Mouse (Mus musculus) right cerebral cortex, postnatal 14 days (tissue): ENCODE results near the gene Tnfrsf25.

Experiments
- DNase-seq: peaks from one replicate; pipeline ENCODE4 v3.0.0; 2022

Tnfrsf25 gene

DNA sequence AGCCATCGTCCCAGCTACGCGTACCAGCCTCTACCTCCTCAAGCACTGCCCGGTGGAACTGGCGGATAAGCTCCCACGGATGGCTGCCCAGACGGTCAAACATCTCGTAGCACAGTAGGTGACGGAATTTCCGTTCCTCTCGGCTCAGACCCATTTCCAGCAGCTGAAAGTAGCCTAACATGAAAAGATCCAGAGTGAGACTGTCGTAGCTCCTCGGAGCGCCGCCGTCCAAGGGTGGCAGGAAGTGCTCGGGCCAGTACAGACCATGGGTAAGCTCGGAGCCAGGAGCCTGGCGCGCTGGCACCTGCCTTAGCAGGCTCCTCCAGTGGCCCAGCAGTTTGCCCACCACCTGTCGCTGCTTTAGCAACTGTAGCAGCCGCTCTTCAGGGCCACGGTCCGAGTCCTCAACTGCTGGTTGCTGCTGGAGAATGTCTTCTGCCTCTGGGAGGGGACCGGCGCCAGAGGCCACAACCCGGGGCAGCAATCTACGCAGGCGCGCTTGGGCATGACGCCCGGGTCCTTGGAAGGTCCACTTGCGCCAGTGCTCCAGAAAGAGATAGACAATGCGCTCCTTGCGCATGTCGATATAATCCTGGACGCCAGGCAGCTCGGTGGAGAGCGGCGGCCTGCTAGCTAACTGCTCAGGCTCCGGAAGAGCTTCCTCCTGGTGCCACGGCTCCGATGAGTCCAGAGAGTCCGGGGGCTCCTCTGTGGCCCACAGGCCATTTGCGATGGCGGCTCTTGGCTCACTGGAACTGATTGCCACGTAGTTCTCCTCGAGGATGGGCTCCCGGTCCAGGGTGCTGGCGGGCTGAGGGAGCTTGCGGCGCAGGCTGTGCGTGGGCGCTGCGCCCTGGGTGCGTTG lies 9.7 kb downstream of the Tnfrsf25 start:
- no peak for DNase-seq

DNA sequence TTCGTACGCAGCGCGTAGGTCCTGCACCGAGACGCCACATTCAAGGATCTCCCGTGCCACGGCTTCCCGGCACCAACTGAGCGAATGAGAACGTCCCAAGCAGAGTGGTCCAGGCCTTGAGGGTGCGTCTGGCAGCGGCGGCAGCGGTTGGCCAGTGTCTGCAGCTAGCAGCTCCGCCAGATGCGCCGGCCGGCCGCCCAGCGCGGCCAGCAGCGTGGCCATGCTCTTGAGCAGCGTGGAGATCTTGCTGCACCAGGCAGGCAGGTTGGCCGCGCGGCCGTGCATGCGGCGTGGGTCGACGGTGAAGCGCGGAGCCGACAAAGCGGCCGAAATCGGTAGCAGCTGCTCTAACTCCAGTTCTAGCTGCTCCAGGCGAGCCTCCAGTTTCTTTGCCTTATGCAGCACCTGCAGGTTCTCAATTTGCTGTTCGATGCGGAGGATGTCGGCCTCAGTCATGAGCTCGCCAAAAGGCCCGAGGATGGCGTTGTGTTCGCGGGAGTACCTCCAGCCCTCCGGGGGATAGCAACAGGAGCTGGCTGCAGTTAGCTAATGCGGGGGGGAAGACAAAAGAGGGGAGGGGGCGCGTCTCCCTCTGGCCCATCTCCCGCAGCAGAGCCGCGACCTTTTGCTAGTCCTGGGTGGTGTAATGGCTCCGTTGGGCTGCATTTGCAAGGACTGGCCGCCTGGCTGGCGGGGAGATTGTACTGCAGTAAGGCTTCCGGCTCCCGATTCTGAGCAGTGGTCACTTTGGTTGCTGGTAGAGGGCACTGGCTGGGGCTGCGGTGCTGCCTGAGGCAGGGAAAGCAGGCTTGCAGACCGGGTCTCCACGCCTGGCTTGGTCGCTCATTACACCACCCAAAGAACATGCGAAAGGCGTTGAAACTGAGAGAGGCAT lies 10.5 kb downstream of the Tnfrsf25 start:
- DNase-seq, result no peak

DNA sequence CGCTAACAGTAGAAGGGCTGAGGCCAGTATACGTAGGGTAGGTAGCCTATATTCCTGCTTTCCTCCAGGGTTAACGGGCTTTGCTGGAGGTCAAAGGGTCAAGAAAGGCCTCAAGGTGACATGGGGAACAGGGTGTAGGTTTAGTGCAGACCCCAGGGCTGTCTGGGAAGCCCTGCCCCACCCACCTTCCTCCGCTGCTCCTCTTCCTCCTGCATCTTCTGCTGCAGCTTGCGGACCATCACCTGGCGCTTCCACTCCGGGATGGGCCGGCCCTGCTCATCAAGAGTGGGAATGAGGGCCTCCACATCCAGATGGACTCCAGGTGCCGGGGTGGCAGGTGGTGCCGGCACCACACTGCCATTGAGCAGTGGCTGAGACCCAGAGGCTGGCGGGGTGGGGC lies 12.2 kb downstream of the Tnfrsf25 start:
- DNase-seq, result no peak

DNA sequence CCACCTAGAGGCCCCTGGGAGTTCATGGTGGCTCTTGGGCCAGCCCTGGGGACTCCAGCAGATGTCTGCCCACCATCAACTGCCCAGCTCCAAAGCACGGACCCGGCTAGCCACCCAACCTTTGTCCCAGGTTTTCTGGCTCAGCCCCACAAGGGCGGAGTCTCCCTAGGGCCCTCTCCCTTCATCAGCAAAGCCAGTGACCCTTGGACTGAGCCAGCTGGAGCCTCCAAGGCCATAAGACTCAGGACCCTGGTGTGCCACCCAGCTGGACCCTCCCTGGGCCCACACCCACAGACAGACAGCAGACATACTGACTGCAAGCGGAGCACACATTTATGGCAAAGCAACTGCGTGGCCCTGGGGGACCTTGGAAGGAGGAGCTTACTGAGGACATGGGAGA lies 13.1 kb downstream of the Tnfrsf25 start:
- no peak for DNase-seq

DNA sequence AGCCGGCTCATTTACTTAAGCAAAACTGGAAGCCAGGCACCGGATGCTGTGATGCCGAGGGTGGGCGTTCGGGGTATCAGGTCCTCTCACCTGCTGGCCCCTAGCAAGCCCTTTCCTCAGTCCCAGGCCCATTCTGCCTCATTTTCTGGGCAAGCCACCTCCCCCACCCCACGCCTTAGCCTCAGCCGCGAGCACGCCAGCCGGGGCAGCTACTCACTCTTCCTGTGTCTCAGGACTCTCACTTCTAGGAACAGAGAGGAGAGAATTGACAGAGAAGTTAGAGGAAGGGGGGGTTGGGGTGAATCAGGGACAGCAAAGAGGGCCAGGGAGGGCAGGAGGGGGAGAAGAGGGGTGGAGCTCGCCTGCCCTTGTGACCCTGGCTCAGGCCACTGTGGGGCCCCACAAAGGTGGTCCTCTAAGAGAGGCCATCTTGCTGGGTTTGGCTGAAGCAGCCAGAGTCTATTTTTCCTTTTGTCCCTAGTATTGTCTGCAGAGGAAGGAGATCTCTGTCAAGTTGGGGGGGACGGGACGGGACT lies 13.7 kb downstream of the Tnfrsf25 start:
- DNase-seq, result no peak

DNA sequence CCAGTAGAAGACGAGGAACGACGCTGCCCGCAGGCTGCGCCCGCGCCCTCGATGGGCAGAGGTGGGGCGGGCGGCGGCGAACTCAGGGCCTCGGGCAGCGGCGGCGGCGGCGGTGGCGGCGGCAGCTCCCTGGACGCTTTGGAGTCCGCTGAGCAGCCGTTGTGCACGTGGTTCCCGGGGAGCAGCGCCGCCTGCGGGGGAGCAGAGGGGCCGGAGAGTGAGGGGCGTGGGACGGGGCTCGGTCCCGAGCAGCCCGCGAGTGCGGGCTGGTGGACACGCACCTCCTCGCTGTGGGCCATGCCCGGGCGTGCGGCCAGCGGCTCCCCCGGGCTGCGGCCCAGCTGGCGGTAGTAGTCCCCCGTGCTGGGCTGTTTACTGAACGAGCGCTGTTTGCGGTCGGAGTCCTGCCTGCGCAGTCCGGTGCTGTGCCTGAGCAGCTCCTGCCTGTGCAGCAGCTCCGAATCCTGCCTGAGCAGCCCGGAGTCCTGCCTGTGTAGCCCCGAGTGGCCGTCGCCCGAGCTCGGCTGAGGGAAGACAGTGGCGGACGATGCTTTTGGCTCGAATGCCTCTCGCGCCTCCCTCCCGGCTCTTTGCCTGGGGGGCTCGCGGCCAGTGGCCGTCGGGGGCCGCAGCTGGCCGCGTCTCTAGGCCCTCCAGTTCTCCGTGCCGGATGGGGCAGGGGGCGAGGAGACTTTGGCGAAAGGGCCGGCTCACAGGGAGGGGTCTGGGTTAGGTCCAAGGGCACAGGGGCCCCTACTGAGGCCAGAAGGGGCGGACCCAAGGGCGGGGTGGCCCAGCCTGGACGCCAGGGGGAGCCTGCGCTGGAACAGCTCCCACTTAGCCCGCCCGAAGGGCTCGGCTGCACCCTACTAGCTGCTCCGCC lies 15.3 kb downstream of the Tnfrsf25 start:
- DNase-seq, result no peak

DNA sequence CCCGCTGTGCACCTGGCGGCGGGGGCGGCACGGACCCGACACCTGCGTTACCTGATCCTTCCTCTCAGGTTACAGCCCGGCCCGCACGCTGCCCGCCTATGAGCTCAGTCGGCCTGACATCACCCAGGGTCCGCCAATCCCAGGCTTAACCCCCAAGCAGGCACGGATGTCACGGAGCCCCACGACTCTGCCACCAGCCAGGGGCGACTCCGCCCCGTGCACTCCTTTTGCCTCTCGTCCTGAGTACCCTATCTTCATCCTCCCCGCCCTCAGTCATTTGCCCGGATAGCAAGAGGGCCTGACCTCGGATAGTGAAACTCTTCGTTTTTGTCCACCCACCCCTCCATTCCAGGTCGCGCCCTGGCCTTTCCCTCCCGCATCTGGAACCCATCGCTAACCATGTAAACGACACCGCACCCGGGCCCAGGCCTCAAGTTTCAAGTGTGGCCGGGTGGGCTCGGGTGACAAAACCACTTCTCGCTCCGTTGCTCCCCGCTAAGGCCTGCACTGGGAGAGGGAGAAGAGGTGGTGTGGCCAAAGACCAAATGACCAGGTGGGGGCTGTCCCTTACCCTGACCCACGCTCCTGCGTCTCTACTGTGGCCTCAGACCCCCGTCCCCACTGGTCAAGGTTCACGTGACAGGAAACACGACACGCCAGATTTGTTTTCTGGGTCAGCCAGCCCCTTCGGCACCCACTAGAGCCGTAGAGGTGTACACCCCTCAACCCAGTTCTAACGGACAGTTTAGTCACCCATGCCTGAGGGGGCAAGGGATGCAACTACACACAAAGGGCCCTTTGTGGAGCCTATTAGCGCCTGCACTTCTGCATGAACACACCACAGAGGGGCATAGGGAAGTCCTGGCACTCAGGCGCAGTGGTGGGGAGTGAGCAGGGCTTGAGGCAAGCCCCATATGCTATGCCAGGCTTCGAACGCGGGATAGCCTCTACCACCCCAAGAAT lies 16.4 kb downstream of the Tnfrsf25 start:
- DNase-seq, result no peak

DNA sequence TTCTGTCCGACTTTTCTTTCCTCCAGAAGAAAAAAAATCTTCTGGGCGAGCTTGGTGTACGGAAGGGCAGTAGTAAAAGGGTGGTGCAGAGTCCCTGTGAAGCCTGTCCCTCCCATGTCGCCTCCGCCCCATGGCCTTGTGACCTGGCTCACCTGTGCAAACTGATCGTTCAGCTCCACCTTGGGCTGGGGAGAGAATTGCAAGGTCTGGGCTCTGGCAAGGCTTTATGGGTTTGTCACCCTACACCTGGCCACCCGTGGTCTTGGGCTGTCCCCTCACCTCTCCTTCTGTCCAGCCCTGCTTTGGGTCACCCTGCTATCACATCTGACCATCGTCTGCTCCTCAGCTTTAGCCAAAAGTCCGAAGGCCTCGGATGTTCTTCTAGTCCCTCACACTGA lies 17.0 kb downstream of the Tnfrsf25 start:
- DNase-seq, result no peak

DNA sequence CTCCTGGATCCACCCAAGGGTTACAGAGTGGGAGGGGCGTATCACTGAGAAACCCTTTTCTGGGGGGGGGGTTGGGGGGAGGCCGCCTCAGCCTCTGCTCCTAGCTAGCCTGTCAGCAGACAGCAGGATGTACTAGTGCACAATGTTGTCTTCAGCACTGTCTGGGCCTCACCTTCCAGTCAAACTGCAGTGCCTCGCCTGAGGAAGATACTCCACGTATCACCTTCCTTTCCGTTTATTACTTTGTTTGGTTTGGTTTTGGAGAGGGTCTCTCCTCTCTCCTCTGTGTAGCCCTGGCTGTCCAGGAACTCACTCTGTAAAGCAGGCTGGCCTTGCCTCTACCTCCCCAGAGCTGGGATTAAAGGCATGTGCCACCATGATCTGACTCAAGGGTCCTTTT lies 17.5 kb downstream of the Tnfrsf25 start:
- DNase-seq, result no peak

DNA sequence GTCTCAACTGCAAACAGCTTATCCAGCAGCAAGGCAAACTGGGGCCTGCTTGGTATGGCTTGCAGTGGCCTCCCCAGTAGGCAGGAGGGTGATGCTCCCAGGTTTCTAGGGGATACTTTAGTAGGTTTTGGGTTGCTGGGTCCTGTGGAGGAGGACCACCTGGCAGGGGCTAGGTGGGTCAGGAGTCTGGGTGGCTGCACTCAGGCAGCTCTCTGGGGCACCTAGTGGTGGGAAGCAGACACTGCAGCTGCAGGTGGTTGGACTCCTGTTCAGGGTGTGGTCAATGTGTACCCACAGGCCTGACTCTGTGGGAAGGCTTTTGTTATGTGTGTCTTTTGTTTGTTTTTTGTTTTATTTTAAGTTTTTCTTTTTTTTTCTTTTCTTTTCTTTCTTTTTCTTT lies 18.8 kb downstream of the Tnfrsf25 start:
- no peak for DNase-seq

DNA sequence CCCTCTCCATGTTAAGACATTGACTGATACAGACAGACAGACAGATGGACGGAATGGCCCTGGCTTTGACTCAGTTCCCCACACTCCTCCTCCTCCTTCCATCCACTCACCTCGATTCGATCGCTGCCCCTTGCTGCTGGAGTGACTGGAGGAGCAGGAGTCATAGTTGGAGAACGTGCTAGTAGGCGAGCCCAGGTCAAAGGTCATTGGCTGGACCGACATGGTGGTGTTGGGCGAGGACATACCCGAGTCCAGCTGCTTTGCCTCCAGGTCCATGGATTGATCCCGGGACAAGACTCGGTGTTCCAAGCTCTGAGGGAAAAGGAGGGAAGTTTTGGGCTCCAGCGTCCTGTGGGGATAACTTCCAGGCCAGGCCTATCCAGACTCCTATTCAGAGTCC lies 19.6 kb downstream of the Tnfrsf25 start:
- no peak for DNase-seq

DNA sequence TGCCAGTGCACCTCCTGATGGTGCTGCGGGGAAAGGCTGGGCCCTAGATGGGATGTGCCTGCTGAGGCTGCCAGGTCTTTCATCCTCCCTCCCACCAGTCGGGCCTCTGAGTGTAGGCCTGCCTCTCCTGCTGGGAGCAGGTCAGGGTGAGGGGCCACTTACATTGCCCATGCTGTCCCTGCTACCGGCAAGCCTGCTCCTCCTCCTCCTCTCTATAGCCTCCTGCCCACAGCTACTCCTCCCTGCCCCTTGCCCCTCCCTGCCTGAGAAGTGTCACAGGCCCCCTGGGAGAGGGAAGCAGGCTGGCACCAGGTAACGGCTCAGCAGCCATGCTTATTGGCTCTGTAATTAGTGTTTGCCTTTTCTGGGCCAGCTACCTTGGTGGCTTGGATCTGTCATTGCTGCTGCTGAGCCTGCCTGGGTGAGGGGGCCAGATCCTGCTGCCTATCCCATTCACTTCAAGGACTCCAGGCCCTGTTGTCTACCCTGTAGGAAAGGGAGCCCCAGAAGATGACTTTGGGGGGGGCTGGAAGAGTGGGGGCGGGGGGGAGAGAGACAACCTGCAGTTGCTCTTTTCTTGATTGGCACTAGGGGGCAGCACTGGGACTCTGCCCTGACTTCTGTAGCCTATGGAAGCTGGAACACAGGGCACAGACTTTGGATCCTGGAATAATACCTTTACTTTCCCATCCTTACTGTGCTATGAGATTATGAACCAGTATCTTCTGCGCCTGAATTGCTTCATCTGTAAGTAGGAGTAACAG lies 20.6 kb downstream of the Tnfrsf25 start:
- no peak for DNase-seq

DNA sequence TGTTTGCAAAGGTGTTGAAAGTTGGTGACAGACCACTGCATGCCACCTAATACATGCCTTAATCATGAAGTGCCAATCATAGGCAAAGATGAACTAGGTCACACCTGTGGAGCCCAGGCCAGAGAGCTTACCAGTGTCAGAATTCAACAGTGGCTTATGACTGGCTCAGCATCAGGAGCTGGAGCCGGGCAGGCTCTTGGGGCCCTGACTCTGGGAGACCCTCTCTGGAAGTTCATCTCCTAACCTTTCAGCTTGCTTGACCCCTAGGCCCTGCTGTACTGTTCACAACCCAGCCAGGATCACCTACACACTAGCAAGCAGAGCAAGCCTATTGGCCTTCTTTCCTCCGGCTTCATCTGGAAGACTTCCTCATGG lies 21.1 kb downstream of the Tnfrsf25 start:
- no peak for DNase-seq

DNA sequence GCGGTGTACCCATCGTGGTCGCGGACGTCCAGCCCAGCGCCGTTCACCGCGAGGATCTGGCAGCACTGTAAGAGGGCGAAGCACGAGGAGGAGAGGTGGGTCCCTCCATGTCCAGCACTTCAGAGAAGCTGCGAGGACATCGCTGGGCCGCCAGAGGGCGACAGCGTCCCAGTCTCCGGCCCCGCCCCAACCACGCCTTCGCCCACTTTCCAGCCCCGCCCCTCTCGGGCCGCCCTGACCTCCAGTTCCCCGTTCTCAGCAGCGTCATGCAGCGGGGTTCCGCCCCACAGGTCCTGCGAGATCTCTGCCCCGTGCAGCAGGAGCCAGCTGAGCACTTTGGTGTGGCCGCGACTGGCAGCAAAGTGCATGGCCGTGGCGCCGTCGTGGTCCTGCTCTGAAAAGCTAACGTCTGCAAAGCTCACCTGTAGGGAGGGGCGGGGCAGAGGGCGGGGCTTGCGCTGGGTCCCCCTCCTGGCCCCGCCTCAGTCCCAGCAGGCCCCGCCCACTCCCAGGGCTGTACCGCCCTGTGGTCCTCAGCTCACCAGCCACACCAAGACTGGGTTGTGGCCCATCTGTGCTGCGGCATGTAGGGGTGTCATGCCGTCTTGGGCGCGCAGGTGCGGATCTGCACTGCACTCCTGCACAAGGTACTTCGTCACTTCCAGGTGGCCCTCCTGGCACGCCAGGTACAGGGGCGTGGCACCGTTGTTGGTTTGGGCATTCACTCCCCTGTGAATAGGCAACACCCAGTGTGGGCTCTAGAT lies 22.9 kb downstream of the Tnfrsf25 start:
- peak; percentile 76 for DNase-seq

DNA sequence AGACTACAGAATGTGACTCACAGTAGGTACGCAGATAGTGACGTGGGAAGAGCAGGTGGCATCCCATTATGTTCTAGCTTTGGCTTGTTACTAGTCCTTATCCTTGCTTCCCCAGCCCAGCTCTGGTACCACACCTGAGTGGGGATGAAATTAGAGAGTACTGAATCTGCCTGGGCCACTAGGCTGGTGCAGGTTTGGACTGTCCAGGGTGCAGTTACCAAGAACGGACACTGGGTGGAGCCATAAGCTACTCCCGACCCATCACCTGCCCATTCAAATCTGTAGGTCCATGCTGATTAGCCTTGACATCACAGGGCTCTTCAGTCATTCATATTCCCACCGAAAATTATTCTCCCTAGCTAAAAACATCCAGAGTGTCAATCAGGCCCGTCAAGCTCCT lies 24.7 kb downstream of the Tnfrsf25 start:
- no peak for DNase-seq

DNA sequence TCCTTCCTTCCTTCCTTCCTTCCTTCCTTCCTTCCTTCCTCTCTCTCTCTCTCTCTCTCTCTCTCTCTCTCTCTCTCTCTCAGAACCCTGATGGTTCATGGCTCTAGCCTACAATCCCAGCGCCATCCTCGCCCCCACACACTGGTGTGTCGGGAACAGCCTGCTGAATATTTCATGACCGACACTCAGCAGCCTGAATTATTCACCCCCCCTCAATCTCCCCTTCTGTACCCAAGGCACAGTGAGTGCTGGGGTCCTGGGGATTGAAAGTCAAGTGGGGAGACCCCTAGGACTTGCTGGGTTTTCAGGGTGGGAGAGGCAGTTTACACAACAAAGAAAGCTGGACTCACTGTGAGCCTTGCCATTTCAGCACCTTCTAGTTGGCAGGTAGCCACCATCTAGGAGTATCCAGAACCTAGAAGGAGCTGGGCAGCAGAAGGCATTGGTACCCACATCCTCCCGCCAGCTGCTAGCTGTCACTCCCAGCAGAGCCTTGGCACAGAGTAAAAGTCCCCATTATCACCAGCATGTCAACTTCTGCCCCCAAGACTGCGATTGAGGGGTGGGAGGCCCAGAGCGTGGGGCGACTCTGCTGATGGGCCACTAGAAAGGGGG lies 25.9 kb downstream of the Tnfrsf25 start:
- no peak for DNase-seq

DNA sequence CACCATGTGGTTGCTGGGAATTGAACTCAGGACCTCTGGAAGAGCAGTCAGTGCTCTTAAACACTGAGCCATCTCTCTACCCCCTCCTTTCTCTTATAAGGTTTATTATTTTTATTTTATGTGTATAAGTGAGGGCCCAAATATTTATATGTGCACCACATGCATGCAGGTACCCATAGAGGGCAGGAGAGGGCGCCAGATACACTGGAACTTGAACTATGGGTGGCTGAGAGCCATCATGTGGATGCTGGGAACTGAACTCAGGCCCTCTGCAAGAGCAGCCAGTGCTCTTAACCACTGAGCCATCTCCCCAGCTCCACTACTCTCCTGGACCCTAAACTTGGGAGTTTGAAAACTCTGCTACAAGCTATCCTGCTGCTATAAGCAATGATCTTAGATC lies 27.9 kb downstream of the Tnfrsf25 start:
- DNase-seq, result no peak

DNA sequence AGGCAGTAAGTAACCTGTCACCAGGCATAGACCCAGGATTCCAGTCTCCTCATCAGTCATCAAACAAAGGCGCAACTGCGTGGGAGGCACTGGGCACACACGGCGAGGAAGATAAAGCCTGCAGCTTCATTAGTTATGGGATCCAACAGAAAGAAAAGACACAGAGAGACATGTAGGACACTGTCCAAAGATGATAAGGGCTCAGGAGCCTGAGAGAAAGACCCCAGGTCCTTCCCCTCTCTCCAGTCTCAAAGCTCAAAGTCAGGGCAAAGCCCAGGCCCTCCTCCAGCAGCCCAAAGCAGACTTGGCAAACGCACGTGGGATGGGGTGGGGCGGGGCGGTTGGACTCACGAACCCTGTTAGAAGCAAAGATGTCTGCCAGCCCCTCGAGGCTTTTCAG lies 29.7 kb downstream of the Tnfrsf25 start:
- no peak for DNase-seq

DNA sequence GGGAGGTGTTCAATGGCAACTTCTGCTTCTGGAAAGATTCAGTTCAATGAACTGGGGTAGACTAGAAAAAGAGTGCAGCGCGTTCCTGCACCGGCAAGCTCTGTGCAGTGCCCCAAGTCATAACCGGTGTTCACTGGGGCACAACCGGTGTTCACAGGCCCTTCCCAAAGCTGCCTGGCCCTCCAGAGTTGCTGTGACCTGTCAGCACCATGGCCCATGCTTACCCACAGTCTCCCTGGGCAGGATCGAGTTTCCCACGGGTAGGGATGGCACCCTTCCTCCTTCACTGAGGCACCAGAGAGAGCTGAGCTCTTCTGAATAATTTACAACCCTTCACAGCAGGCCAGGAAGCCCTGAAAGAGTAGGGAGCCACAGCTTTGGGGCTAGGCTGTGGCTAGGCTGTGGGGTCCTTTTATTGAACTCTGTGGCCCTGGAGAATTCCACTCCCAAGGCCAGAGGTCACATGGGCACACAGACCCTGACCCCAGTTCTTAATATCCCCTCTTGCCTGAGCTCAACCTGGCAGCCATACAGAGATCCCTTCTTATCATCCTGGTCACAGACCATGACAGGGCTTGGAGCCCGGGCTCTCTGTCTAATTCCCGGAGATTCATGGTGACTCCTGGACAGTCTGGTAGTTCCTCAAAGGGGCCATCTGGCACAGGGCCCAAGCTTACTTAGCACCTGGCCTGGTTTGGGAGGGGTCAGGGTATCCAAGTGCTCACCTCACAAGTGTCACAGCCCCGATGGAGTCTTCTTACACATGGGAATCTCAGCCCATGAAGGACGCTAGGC lies 30.5 kb downstream of the Tnfrsf25 start:
- no peak for DNase-seq
